Mouse (Mus musculus) heart, adult 2 months (tissue): ENCODE measurements around the gene Capn9.

Experiments used
- CTCF ChIP-seq: fragments of 200-600 bp; IDR thresholded peaks from 2 replicates; pipeline ENCODE4 v1.8.1; 2022; ENCODE audit warnings: antibody characterized with exemption, mild to moderate bottlenecking, moderate library complexity
- EP300 ChIP-seq: fragments of 200-500 bp; IDR thresholded peaks from 2 replicates; pipeline ENCODE4 v1.6.1; 2011; ENCODE audit warnings: low read depth, low read length, control low read depth; ENCODE audit not compliant: insufficient read depth
- POLR2A ChIP-seq: fragments of 200-500 bp; IDR thresholded peaks from 2 replicates; pipeline ENCODE4 v1.6.1; 2011; ENCODE audit warnings: mild to moderate bottlenecking, low read depth, low read length, control low read depth; ENCODE audit not compliant: insufficient read depth

GRCm38 (mm10) chr8:124548187-124548586, 27.7 kb upstream of the Capn9 start:
- TF ChIP-seq POLR2A (no peak), CTCF (no peak), EP300 (no peak)
